Mouse (Mus musculus): ENCODE data around the gene Fbxo44. TPM values are rescaled to one million over a fixed set of nuclear protein-coding genes. Genes with fewer than 3 reads are reported as not detected.

Gene Fbxo44
- total and polyA plus RNA-seq, 3 experiments = 11.4 to 20.4 (median 16.3) TPM

Small RNAs within 50 kb of the gene (microRNA-seq; reads per million reads assigned to microRNA genes)
- 0 reads per million in 2 experiments for gene Mir7022

Other genes with a start within 250 kb of the Fbxo44 start
- 10 to 100 TPM; 36.4 to 44.0 TPM for gene Plod1, start 223.7 kb downstream of the Fbxo44 start, total RNA-seq (2021)
- gene Plod1, start 223.7 kb downstream of the Fbxo44 start, polyA plus RNA-seq (2012; rRNA removed) = 36.1 and 46.5 TPM in 2 replicates
- 10 to 100 TPM; 44.4 TPM for gene 2510039O18Rik, start 219.6 kb downstream of the Fbxo44 start, total RNA-seq (2021)
- 119 and 120 TPM in 2 replicates for gene 2510039O18Rik, start 219.6 kb downstream of the Fbxo44 start, polyA plus RNA-seq (2012; rRNA removed)
- 1 to 10 TPM in 1 of 2 experiments, not detected in 1; 9.8 TPM for gene Nppb, start 174.7 kb downstream of the Fbxo44 start, total RNA-seq (2021)
- not detected in 2 replicates for gene Nppb, start 174.7 kb downstream of the Fbxo44 start, polyA plus RNA-seq (2012; rRNA removed)
- not detected for gene Nppa, start 159.8 kb downstream of the Fbxo44 start, total RNA-seq (2021)
- gene Nppa, start 159.8 kb downstream of the Fbxo44 start, polyA plus RNA-seq (2012; rRNA removed) = not detected in 2 replicates
- 10 to 100 TPM; 10.4 to 12.2 TPM for gene Clcn6, start 121.7 kb downstream of the Fbxo44 start, total RNA-seq (2021)
- 6.5 and 8.6 TPM in 2 replicates for gene Clcn6, start 121.7 kb downstream of the Fbxo44 start, polyA plus RNA-seq (2012; rRNA removed)
- 10 to 100 TPM; 29.2 to 39.3 TPM for gene Mthfr, start 121.4 kb downstream of the Fbxo44 start, total RNA-seq (2021)
- gene Mthfr, start 121.4 kb downstream of the Fbxo44 start, polyA plus RNA-seq (2012; rRNA removed) = 30.2 and 38.2 TPM in 2 replicates
- gene Agtrap, start 72.5 kb downstream of the Fbxo44 start, total RNA-seq (2021) = 10 to 100 TPM; 75.4 to 97.8 TPM
- gene Agtrap, start 72.5 kb downstream of the Fbxo44 start, polyA plus RNA-seq (2012; rRNA removed) = 135 and 174 TPM in 2 replicates
- 10 to 100 TPM; 23.4 to 27.3 TPM for gene Mad2l2, start 30.1 kb downstream of the Fbxo44 start, total RNA-seq (2021)
- gene Mad2l2, start 30.1 kb downstream of the Fbxo44 start, polyA plus RNA-seq (2012; rRNA removed) = 30.9 and 36.7 TPM in 2 replicates
- gene Draxin, start 29.8 kb downstream of the Fbxo44 start, total RNA-seq (2021) = under 1 TPM; 0.14 TPM
- 0.07 and 0.12 TPM in 2 replicates for gene Draxin, start 29.8 kb downstream of the Fbxo44 start, polyA plus RNA-seq (2012; rRNA removed)
- 10 to 100 TPM; 45.8 to 66.9 TPM for gene Fbxo6, start 8.3 kb downstream of the Fbxo44 start, total RNA-seq (2021)
- gene Fbxo6, start 8.3 kb downstream of the Fbxo44 start, polyA plus RNA-seq (2012; rRNA removed) = 102 and 123 TPM in 2 replicates
- gene Fbxo2, start 139 bp upstream of the Fbxo44 start, total RNA-seq (2021) = 1 to 10 TPM; 3.6 to 9.5 TPM
- 2.5 and 5.9 TPM in 2 replicates for gene Fbxo2, start 139 bp upstream of the Fbxo44 start, polyA plus RNA-seq (2012; rRNA removed)
- gene Disp3, start 127.5 kb upstream of the Fbxo44 start, total RNA-seq (2021) = under 1 TPM; 0.24 to 0.55 TPM
- gene Disp3, start 127.5 kb upstream of the Fbxo44 start, polyA plus RNA-seq (2012; rRNA removed) = 0.59 and 1.0 TPM in 2 replicates